ENCODE assay signal across 12 mouse cellular contexts in genomic region chr16:63104938-63105714, GRCm38 (mm10).
DNase-seq lines count a peak whose midpoint lies in the region; ATAC-seq and TF ChIP-seq lines count a peak whose summit lies in the region.
"Had no signal": no experiment of that assay in that cellular context is flagged by ENCODE, and none has a peak within 500 bp of the region (broad histone marks: within the 10 kb centered on the region; RNA-seq: fewer than 3 reads in every experiment).

No protein-coding gene starts in this region.

- no peaks in the 10 kb centered on the region for H3K79me2 ChIP-seq in liver, adult 2 months (ENCODE audit: control insufficient read depth, insufficient read depth, low read length)
- H3K79me2 ChIP-seq in myocyte (ENCODE audit: control insufficient read depth, insufficient read depth) = no peaks in the 10 kb centered on the region

- TF ChIP-seq CTCF in liver, adult 2 months (IDR thresholded peaks at IDR 0.05; ENCODE audit: low read depth, low read length) = no peak

- H3K27ac ChIP-seq in liver, adult 2 months (replicated peaks; ENCODE audit: insufficient read depth, low read depth, low read length) = 0 out of 2 replicates have a peak overlapping the region, but pooled peaks have one; percentile 12
- H3K27ac ChIP-seq in liver, embryonic 12.5 days = no peak overlapping the region
- H3K27ac ChIP-seq in heart, embryonic 13.5 days (replicated peaks) = peak overlapping the region; percentile 60; the same call in 1 of the 2 replicates
- H3K27ac ChIP-seq: forebrain, embryonic 10.5 days; kidney, embryonic 15.5 days; neural tube, embryonic 12.5 days had no signal

- no peak overlapping the region for H3K4me3 ChIP-seq in liver, adult 2 months (ENCODE audit: insufficient read depth, low read depth, low read length)
- no peak overlapping the region for H3K4me3 ChIP-seq in liver, embryonic 12.5 days
- H3K4me3 ChIP-seq in heart, embryonic 13.5 days = no peak overlapping the region
- H3K4me3 ChIP-seq in myocyte = no peak overlapping the region
- H3K4me3 ChIP-seq: forebrain, embryonic 10.5 days; kidney, embryonic 15.5 days; neural tube, embryonic 12.5 days had no signal

- no peak overlapping the region for H3ac ChIP-seq in myocyte (ENCODE audit: control insufficient read depth, insufficient read length)

- H3K4me1 ChIP-seq in liver, adult 2 months (ENCODE audit: control insufficient read depth, insufficient read depth, low read length) = no peaks in the 10 kb centered on the region
- H3K4me1 ChIP-seq in liver, embryonic 12.5 days = no peaks in the 10 kb centered on the region
- H3K4me1 ChIP-seq in heart, embryonic 13.5 days = peaks cover 16% of the 10 kb centered on the region
- H3K4me1 ChIP-seq: forebrain, embryonic 10.5 days; kidney, embryonic 15.5 days; neural tube, embryonic 12.5 days had no signal

- no peak overlapping the region for H3K9ac ChIP-seq in liver, adult 2 months (ENCODE audit: low read depth, low read length)
- no peak overlapping the region for H3K9ac ChIP-seq in liver, embryonic 12.5 days
- H3K9ac ChIP-seq in heart, embryonic 13.5 days = no peak overlapping the region
- H3K9ac ChIP-seq: kidney, embryonic 15.5 days; neural tube, embryonic 12.5 days had no signal

- H3K4me2 ChIP-seq in liver, embryonic 12.5 days = no peak overlapping the region
- H3K4me2 ChIP-seq in heart, embryonic 13.5 days = no peak overlapping the region; the same call in 1 of the 2 replicates
- H3K4me2 ChIP-seq in myocyte (ENCODE audit: low read depth) = peak overlapping the region; percentile 8
- H3K4me2 ChIP-seq: kidney, embryonic 15.5 days; neural tube, embryonic 12.5 days had no signal

- 68% methylated on average over 11 of the region's 11 CpGs for WGBS in liver, adult 2 months
- WGBS in liver, embryonic 12.5 days (ENCODE audit: insufficient replicate concordance) = 49% methylated on average over 11 of the region's 11 CpGs
- 51% methylated on average over 11 of the region's 11 CpGs for WGBS in heart, embryonic 13.5 days

- no peak for ATAC-seq in liver, embryonic 12.5 days
- ATAC-seq in heart, embryonic 13.5 days (ENCODE audit: extremely low read depth, insufficient number of reproducible peaks, low FRiP score, low TSS enrichment) = no peak

- TF ChIP-seq POLR2A in liver, adult 2 months (IDR thresholded peaks at IDR 0.05; ENCODE audit: extremely low read depth, insufficient read depth, low read length) = no peak
- TF ChIP-seq POLR2A in myocyte (IDR thresholded peaks at IDR 0.05; ENCODE audit: insufficient read length, low read depth) = no peak

- no peaks in the 10 kb centered on the region for H3K9me3 ChIP-seq in liver, embryonic 12.5 days (replicated peaks)
- no peaks in the 10 kb centered on the region for H3K9me3 ChIP-seq in heart, embryonic 13.5 days
- H3K9me3 ChIP-seq: forebrain, embryonic 10.5 days; kidney, embryonic 15.5 days; neural tube, embryonic 12.5 days had no signal

- no peaks in the 10 kb centered on the region for H3K27me3 ChIP-seq in liver, adult 2 months (ENCODE audit: control insufficient read depth, insufficient read depth, low read length)
- H3K27me3 ChIP-seq in liver, embryonic 12.5 days (replicated peaks) = no peaks in the 10 kb centered on the region
- H3K27me3 ChIP-seq in heart, embryonic 13.5 days (replicated peaks) = no peaks in the 10 kb centered on the region
- no peaks in the 10 kb centered on the region for H3K27me3 ChIP-seq in myocyte (ENCODE audit: control insufficient read depth, insufficient read depth, insufficient read length)
- H3K27me3 ChIP-seq: kidney, embryonic 15.5 days; neural tube, embryonic 12.5 days had no signal

- DNase-seq in liver, adult 2 months (ENCODE audit: extremely low read depth, low read depth, low spot score) = peak; percentile 26
- DNase-seq in heart, postnatal 4 days = peak; percentile 65
- no peak for DNase-seq in spleen, postnatal 36 days (ENCODE audit: low spot score in 2 of 2)
- DNase-seq in MN1 (ENCODE audit: low spot score) = no peak
- DNase-seq: cerebellum, postnatal 25 days; right cerebral cortex, postnatal 14 days had no signal

- H3K36me3 ChIP-seq in liver, adult 2 months (ENCODE audit: control insufficient read depth, insufficient read depth, low read length) = no peaks in the 10 kb centered on the region
- H3K36me3 ChIP-seq in liver, embryonic 12.5 days = no peaks in the 10 kb centered on the region
- H3K36me3 ChIP-seq in heart, embryonic 13.5 days = no peaks in the 10 kb centered on the region
- no peaks in the 10 kb centered on the region for H3K36me3 ChIP-seq in myocyte (ENCODE audit: control insufficient read depth, insufficient read depth)
- H3K36me3 ChIP-seq: forebrain, embryonic 10.5 days; kidney, embryonic 15.5 days; neural tube, embryonic 12.5 days had no signal

TF ChIP-seq in myocyte, 11 proteins besides CTCF, POLR2A, EP300 and RAD21:
- TF ChIP-seq MYOD1 (IDR thresholded peaks at IDR 0.05; ENCODE audit: control insufficient read depth in 1 of 3, insufficient read length in 2 of 3, low read depth in 2 of 3) (peak in 2 of 3 experiments; percentile 6 to 46), MAX (IDR thresholded peaks at IDR 0.05; ENCODE audit: low read depth) (no peak)

Comparison
In these comparisons a context has a peak if more than half of its experiments do, and no peak if none do; other contexts are left out.
1. DNase-seq: peak in liver, adult 2 months (single experiment) and heart, postnatal 4 days (single experiment); none in spleen, postnatal 36 days (0 of 2) and MN1 (single experiment).